Mouse (Mus musculus) midbrain, embryonic 14.5 days (tissue): ENCODE data around the gene Vmn2r108. TPM values are rescaled to one million over a fixed set of nuclear protein-coding genes. Genes with fewer than 3 reads are reported as not detected.
"Not testable (repeated sequence)": the region's sequence is repeated elsewhere in the genome, so short reads cannot be mapped to it uniquely, and the experiment has no call there.

ENCODE experiments used
- ATAC-seq: fragments of 200-750 bp; cut with Nextera tagmentation; 2 replicates; pipeline ENCODE4 v1.8.0; 2017; ENCODE audit warnings: moderate number of reproducible peaks, moderate library complexity; ENCODE audit not compliant: low FRiP score, low TSS enrichment
- DNase-seq: peaks from one replicate; pipeline ENCODE4 v3.0.0-alpha.2; 2015
- H3K27ac ChIP-seq: fragments of 300-500 bp; sonication (generic); replicated peaks from 2 replicates; pipeline ENCODE4 v1.5.1; 2014; ENCODE audit warnings: mild to moderate bottlenecking, low read depth, low read length, moderate library complexity
- H3K27me3 ChIP-seq: fragments of 300-500 bp; sonication (generic); 2 replicates; pipeline ENCODE4 v1.6.1; 2014; ENCODE audit warnings: low read length, control low read depth, mixed read lengths; ENCODE audit not compliant: control insufficient read depth, insufficient read depth
- H3K36me3 ChIP-seq: fragments of 300-500 bp; sonication (generic); 2 replicates; pipeline ENCODE4 v1.6.1; 2014; ENCODE audit warnings: low read length, control low read depth; ENCODE audit not compliant: control insufficient read depth, insufficient read depth
- H3K4me1 ChIP-seq: fragments of 300-500 bp; sonication (generic); 2 replicates; pipeline ENCODE4 v1.6.1; 2014; ENCODE audit warnings: mild to moderate bottlenecking, antibody characterized with exemption, low read length, control low read depth; ENCODE audit not compliant: control insufficient read depth, insufficient read depth
- H3K4me2 ChIP-seq: fragments of 300-500 bp; sonication (generic); 2 replicates; pipeline ENCODE4 v1.6.1; 2014; ENCODE audit warnings: mild to moderate bottlenecking, low read length, moderate library complexity
- H3K4me3 ChIP-seq: fragments of 300-500 bp; sonication (generic); replicated peaks from 2 replicates; pipeline ENCODE4 v1.5.1; 2014; ENCODE audit warnings: low read depth, low read length
- H3K9ac ChIP-seq: fragments of 300-500 bp; sonication (generic); replicated peaks from 2 replicates; pipeline ENCODE4 v1.6.1; 2014; ENCODE audit warnings: mild to moderate bottlenecking, low read length, moderate library complexity
- H3K9me3 ChIP-seq: fragments of 300-500 bp; sonication (generic); 2 replicates; pipeline ENCODE4 v1.6.1; 2016; ENCODE audit warnings: low read length, control low read depth, mixed read lengths; ENCODE audit not compliant: control insufficient read depth
- WGBS: fragments of 180-500 bp; shearing (Covaris S2); extraction: QIAGEN DNeasy Blood & Tissue Kit; methylation state at CpG from one replicate; pipeline ENCODE4 v1.1.7; 2014; 5-methylcytosine and 5-hydroxymethylcytosine counted together
- polyA plus RNA-seq: library from polyadenylated mRNA; unstranded; fragments of >200 nt; fragmentation: Nextera tagmentation; extraction: Ambion mirVana; gene quantifications from 2 replicates; pipeline ENCODE4 v1.2.1, GENCODE M21; 2014

The Vmn2r108 gene
- polyA plus RNA-seq = not detected in 2 replicates

- no peaks in the 10 kb centered on the region for H3K4me1 ChIP-seq
These were observed at the start of gene Vmn2r108 for GRCm38 (mm10) chr17:20481231-20481630. Gene Vmn2r108, minus strand, starts transcription at chr17:20481331.

GRCm38 (mm10) chr17:20508247-20508646 lies 27.1 kb upstream of the Vmn2r108 start:
- H3K9me3 ChIP-seq, H3K4me3 ChIP-seq, H3K27me3 ChIP-seq, H3K4me1 ChIP-seq, H3K36me3 ChIP-seq, H3K27ac ChIP-seq, ATAC-seq, H3K9ac ChIP-seq, DNase-seq, H3K4me2 ChIP-seq: not testable (repeated sequence)

More at GRCm38 (mm10) chr17:20481231-20481630, at the start of gene Vmn2r108:
- Histone ChIP-seq H3K9me3 (0 out of 2 replicates have a peak, but pooled peaks cover 4% of the 10 kb centered on the region), H3K4me3 (no peak within 1 kb of the TSS), H3K36me3 (no peaks in the 10 kb centered on the region), H3K4me2 (no peak within 1 kb of the TSS), H3K27ac (no peak within 1 kb of the TSS), H3K27me3 (no peaks in the 10 kb centered on the region), H3K9ac (no peak within 1 kb of the TSS)
- DNase-seq (no peak), ATAC-seq (no peak)

GRCm38 (mm10) chr17:20497858-20498257 lies 16.7 kb upstream of the Vmn2r108 start, which contains the start of gene Vmn1r225:
Gene Vmn1r225, plus strand, starts transcription at chr17:20498158.
- H3K9me3 ChIP-seq = peaks cover 12% of the 10 kb centered on the region; the same call in 1 of the 2 replicates
- H3K4me3 ChIP-seq = no peak within 1 kb of the TSS
- H3K27me3 ChIP-seq = no peaks in the 10 kb centered on the region
- DNase-seq (no peak), ATAC-seq (no peak)
- H3K9ac ChIP-seq = no peak within 1 kb of the TSS
- no peaks in the 10 kb centered on the region for H3K4me1 ChIP-seq
- H3K27ac ChIP-seq = no peak within 1 kb of the TSS
- H3K4me2 ChIP-seq = no peak within 1 kb of the TSS
- H3K36me3 ChIP-seq = no peaks in the 10 kb centered on the region

GRCm38 (mm10) chr17:20473311-20473710 lies 7.8 kb downstream of the Vmn2r108 start:
- peak; percentile 3 for DNase-seq
- no peaks in the 10 kb centered on the region for H3K27me3 ChIP-seq

GRCm38 (mm10) chr17:20439263-20439662 lies 41.9 kb downstream of the Vmn2r108 start:
- DNase-seq = no peak
- H3K27me3 ChIP-seq = no peaks in the 10 kb centered on the region
- no peak overlapping the region for H3K9ac ChIP-seq
- peaks cover 14% of the 10 kb centered on the region; the same call in 1 of the 2 replicates for H3K9me3 ChIP-seq
- H3K27ac ChIP-seq = no peak overlapping the region
- ATAC-seq = no peak
- no peaks in the 10 kb centered on the region for H3K36me3 ChIP-seq
- no peak overlapping the region for H3K4me2 ChIP-seq
- H3K4me3 ChIP-seq = no peak overlapping the region
- H3K4me1 ChIP-seq = no peaks in the 10 kb centered on the region

More at GRCm38 (mm10) chr17:20473311-20473710, 7.8 kb downstream of the Vmn2r108 start:
- no peak for ATAC-seq
- H3K4me2 ChIP-seq = no peak overlapping the region
- no peak overlapping the region for H3K4me3 ChIP-seq
- H3K4me1 ChIP-seq = no peaks in the 10 kb centered on the region
- H3K36me3 ChIP-seq = no peaks in the 10 kb centered on the region
- H3K27ac ChIP-seq = no peak overlapping the region
- WGBS = 72% methylated on average over 3 of the region's 3 CpGs
- H3K9me3 ChIP-seq = peaks cover 7% of the 10 kb centered on the region; the same call in 1 of the 2 replicates
- no peak overlapping the region for H3K9ac ChIP-seq

- DNase-seq (no peak), ATAC-seq (no peak)
- Histone ChIP-seq H3K4me2 (no peak within 1 kb of the TSS), H3K4me1 (no peaks in the 10 kb centered on the region), H3K27ac (no peak within 1 kb of the TSS), H3K36me3 (no peaks in the 10 kb centered on the region), H3K9me3 (peaks cover 8% of the 10 kb centered on the region; the same call in 1 of the 2 replicates), H3K27me3 (no peaks in the 10 kb centered on the region), H3K9ac (no peak within 1 kb of the TSS), H3K4me3 (no peak within 1 kb of the TSS)
- WGBS = 49% methylated on average over 1 of the region's 1 CpGs
These were observed 67.3 kb downstream of the Vmn2r108 start, which contains the start of gene Vmn1r224 for GRCm38 (mm10) chr17:20413846-20414245. Gene Vmn1r224, plus strand, starts transcription at chr17:20414146.

Other genes starting within 250 kb of the Vmn2r108 start
- gene Vmn2r105, start 246.3 kb downstream of the Vmn2r108 start, polyA plus RNA-seq = not detected in 2 replicates
- not detected in 2 replicates for gene Vmn2r106, start 195.8 kb downstream of the Vmn2r108 start, polyA plus RNA-seq
- gene Vmn2r107, start 136.1 kb downstream of the Vmn2r108 start, polyA plus RNA-seq = not detected in 2 replicates
- not detected in 2 replicates for gene Vmn1r224, start 67.2 kb downstream of the Vmn2r108 start, polyA plus RNA-seq
- not detected in 2 replicates for gene Vmn1r225, start 16.8 kb upstream of the Vmn2r108 start, polyA plus RNA-seq
- gene Vmn2r109, start 83.4 kb upstream of the Vmn2r108 start, polyA plus RNA-seq = not detected in 2 replicates
- gene Vmn2r110, start 115.1 kb upstream of the Vmn2r108 start, polyA plus RNA-seq = not detected in 2 replicates
- not detected in 2 replicates for gene Fpr-rs3, start 143.5 kb upstream of the Vmn2r108 start, polyA plus RNA-seq
- not detected in 2 replicates for gene Vmn1r226, start 201.5 kb upstream of the Vmn2r108 start, polyA plus RNA-seq
- gene Vmn1r227, start 248.5 kb upstream of the Vmn2r108 start, polyA plus RNA-seq = not detected in 2 replicates